Mouse (Mus musculus) kidney, postnatal 10 days (tissue): ENCODE results near the gene Phyhd1.

Experiments used
- DNase-seq: peaks from one replicate; pipeline ENCODE4 v3.0.0; 2021; ENCODE audit warnings: mixed read lengths

Gene Phyhd1

GRCm38 (mm10) chr2:30265767-30266253 is at the start of gene Phyhd1:
Phyhd1 (plus strand) TSS chr2:30266203.
- peak; percentile 87 for DNase-seq

GRCm38 (mm10) chr2:30216293-30216692 is 49.7 kb upstream of the Phyhd1 start:
- no peak for DNase-seq

GRCm38 (mm10) chr2:30235593-30235992 is 30.4 kb upstream of the Phyhd1 start:
- no peak for DNase-seq

- no peak for DNase-seq
These were observed 29.4 kb upstream of the Phyhd1 start for GRCm38 (mm10) chr2:30236426-30237198.

GRCm38 (mm10) chr2:30237199-30237880 is 28.7 kb upstream of the Phyhd1 start, which contains the start of gene Lrrc8a:
Lrrc8a (plus strand) TSS chr2:30237715.
- DNase-seq: peak; percentile 100

GRCm38 (mm10) chr2:30237881-30238280 is 28.1 kb upstream of the Phyhd1 start:
- peak; percentile 87 for DNase-seq

GRCm38 (mm10) chr2:30238906-30239465 is 27.0 kb upstream of the Phyhd1 start:
- DNase-seq: no peak

GRCm38 (mm10) chr2:30239777-30240176 is 26.2 kb upstream of the Phyhd1 start:
- peak; percentile 78 for DNase-seq

- DNase-seq: no peak
These were observed 25.7 kb upstream of the Phyhd1 start, which contains the start of gene Gm28035 for GRCm38 (mm10) chr2:30240267-30240666. Gm28035 (plus strand) TSS chr2:30240567.

- peak; percentile 83 for DNase-seq
These were observed 23.5 kb upstream of the Phyhd1 start for GRCm38 (mm10) chr2:30242509-30242908.

- DNase-seq: no peak
These were observed 22.6 kb upstream of the Phyhd1 start for GRCm38 (mm10) chr2:30243391-30243790.

- DNase-seq: no peak
These were observed 21.3 kb upstream of the Phyhd1 start for GRCm38 (mm10) chr2:30244595-30245178.

- no peak for DNase-seq
These were observed 19.0 kb upstream of the Phyhd1 start for GRCm38 (mm10) chr2:30247036-30247435.

GRCm38 (mm10) chr2:30247681-30248080 is 18.3 kb upstream of the Phyhd1 start:
- DNase-seq: no peak

- no peak for DNase-seq
These were observed 16.8 kb upstream of the Phyhd1 start for GRCm38 (mm10) chr2:30249182-30249581.

- DNase-seq: no peak
These were observed 15.6 kb upstream of the Phyhd1 start for GRCm38 (mm10) chr2:30250166-30251128.

- peak; percentile 59 for DNase-seq
These were observed 14.4 kb upstream of the Phyhd1 start for GRCm38 (mm10) chr2:30251417-30252104.

GRCm38 (mm10) chr2:30252521-30252920 is 13.5 kb upstream of the Phyhd1 start:
- no peak for DNase-seq

GRCm38 (mm10) chr2:30253809-30254208 is 12.2 kb upstream of the Phyhd1 start:
- DNase-seq: no peak

GRCm38 (mm10) chr2:30255631-30256395 is 10.2 kb upstream of the Phyhd1 start:
- DNase-seq: no peak
